Mouse (Mus musculus) heart, embryonic 16.5 days (tissue): ENCODE measurements around the gene Ttc9c. TPM values are rescaled to one million over a fixed set of nuclear protein-coding genes. Genes with fewer than 3 reads are reported as not detected.

Source experiments
- ATAC-seq: fragments of 200-750 bp; cut with Nextera tagmentation; replicated peaks from 2 replicates; pipeline ENCODE4 v1.8.0; 2017; ENCODE audit warnings: moderate number of reproducible peaks; ENCODE audit not compliant: insufficient read depth, low FRiP score; ENCODE audit errors: extremely low read depth
- H3K27ac ChIP-seq: fragments of 300-500 bp; sonication (generic); 2 replicates; pipeline ENCODE4 v1.5.1; 2014; ENCODE audit warnings: mild to moderate bottlenecking, low read length, control low read depth, moderate library complexity
- H3K27me3 ChIP-seq: fragments of 300-500 bp; sonication (generic); 2 replicates; pipeline ENCODE4 v1.6.1; 2014; ENCODE audit warnings: low read length, mixed read lengths; ENCODE audit not compliant: control insufficient read depth, insufficient read depth
- H3K36me3 ChIP-seq: fragments of 300-500 bp; sonication (generic); 2 replicates; pipeline ENCODE4 v1.6.1; 2014; ENCODE audit not compliant: control insufficient read depth, insufficient read depth
- H3K4me1 ChIP-seq: fragments of 300-500 bp; sonication (generic); 2 replicates; pipeline ENCODE4 v1.6.1; 2014; ENCODE audit warnings: low read length, mixed read lengths; ENCODE audit not compliant: control insufficient read depth, insufficient read depth
- H3K4me2 ChIP-seq: fragments of 300-500 bp; sonication (generic); 2 replicates; pipeline ENCODE4 v1.6.1; 2014; ENCODE audit warnings: low read depth, mild to moderate bottlenecking, control low read depth, low read length
- H3K4me3 ChIP-seq: fragments of 300-500 bp; sonication (generic); 2 replicates; pipeline ENCODE4 v1.5.1; 2014; ENCODE audit warnings: mild to moderate bottlenecking, control low read depth, low read length
- H3K9ac ChIP-seq: fragments of 300-500 bp; sonication (generic); 2 replicates; pipeline ENCODE4 v1.6.1; 2014; ENCODE audit warnings: low read length, control low read depth
- H3K9me3 ChIP-seq: fragments of 300-500 bp; sonication (generic); replicated peaks from 2 replicates; pipeline ENCODE4 v1.6.1; 2016; ENCODE audit warnings: low read length; ENCODE audit not compliant: control insufficient read depth
- WGBS: fragments of 180-500 bp; shearing (Covaris S2); extraction: QIAGEN DNeasy Blood & Tissue Kit; methylation state at CpG from one replicate; pipeline ENCODE4 v1.1.7; 2014; 5-methylcytosine and 5-hydroxymethylcytosine counted together
- polyA plus RNA-seq: library from polyadenylated mRNA; unstranded; fragments of >200 nt; fragmentation: Nextera tagmentation; extraction: Ambion mirVana; gene quantifications from 2 replicates; pipeline ENCODE4 v1.2.1, GENCODE M21; 2015

Gene Ttc9c
- polyA plus RNA-seq, 1 experiment from 2014 or later = 37.7 TPM

- no peak overlapping the region for H3K4me3 ChIP-seq
- H3K9ac ChIP-seq = no peak overlapping the region
- peaks cover 27% of the 10 kb centered on the region for H3K36me3 ChIP-seq
- H3K27ac ChIP-seq = no peak overlapping the region
- WGBS = 77% methylated on average over 7 of the region's 7 CpGs
- peaks cover 4% of the 10 kb centered on the region for H3K4me1 ChIP-seq
- no peak for ATAC-seq
- no peaks in the 10 kb centered on the region for H3K27me3 ChIP-seq
- 0 out of 2 replicates have a peak, but pooled peaks cover 2% of the 10 kb centered on the region for H3K9me3 ChIP-seq
- H3K4me2 ChIP-seq = no peak overlapping the region
These were observed 29.0 kb downstream of the Ttc9c start for GRCm38 (mm10) chr19:8790171-8790570.

GRCm38 (mm10) chr19:8789171-8789570 lies 30.0 kb downstream of the Ttc9c start:
- ATAC-seq = no peak
- Histone ChIP-seq H3K9me3 (0 out of 2 replicates have a peak, but pooled peaks cover 2% of the 10 kb centered on the region), H3K27ac (no peak overlapping the region), H3K4me1 (peaks cover 4% of the 10 kb centered on the region), H3K9ac (no peak overlapping the region), H3K36me3 (peaks cover 19% of the 10 kb centered on the region), H3K4me3 (no peak overlapping the region), H3K27me3 (no peaks in the 10 kb centered on the region), H3K4me2 (no peak overlapping the region)
- 53% methylated on average over 1 of the region's 1 CpGs for WGBS

GRCm38 (mm10) chr19:8788521-8788920 lies 30.6 kb downstream of the Ttc9c start:
- H3K27ac ChIP-seq = no peak overlapping the region
- peaks cover 15% of the 10 kb centered on the region for H3K36me3 ChIP-seq
- no peak overlapping the region for H3K4me2 ChIP-seq
- no peak for ATAC-seq
- H3K9me3 ChIP-seq = 0 out of 2 replicates have a peak, but pooled peaks cover 2% of the 10 kb centered on the region
- H3K4me3 ChIP-seq = no peak overlapping the region
- H3K27me3 ChIP-seq = no peaks in the 10 kb centered on the region
- H3K9ac ChIP-seq = no peak overlapping the region
- 38% methylated on average over 3 of the region's 3 CpGs for WGBS
- H3K4me1 ChIP-seq = peaks cover 4% of the 10 kb centered on the region

- peaks cover 10% of the 10 kb centered on the region; the same call in 1 of the 2 replicates for H3K36me3 ChIP-seq
- ATAC-seq = peak; percentile 99
- peak within 1 kb of the TSS; percentile 71 for H3K9ac ChIP-seq
- H3K4me3 ChIP-seq = peak within 1 kb of the TSS; percentile 63
- peaks cover 4% of the 10 kb centered on the region for H3K4me1 ChIP-seq
- H3K4me2 ChIP-seq = peak within 1 kb of the TSS; percentile 74
- under 1% methylated on average over 32 of the region's 32 CpGs for WGBS
- no peaks in the 10 kb centered on the region for H3K9me3 ChIP-seq
- peak within 1 kb of the TSS; percentile 58 for H3K27ac ChIP-seq
- no peaks in the 10 kb centered on the region for H3K27me3 ChIP-seq
These were observed 32.9 kb downstream of the Ttc9c start, which contains the start of gene Taf6l for GRCm38 (mm10) chr19:8786008-8786781. Gene Taf6l, minus strand, starts transcription at chr19:8786417.

- 4% methylated on average over 20 of the region's 20 CpGs for WGBS
- H3K36me3 ChIP-seq = peaks cover 11% of the 10 kb centered on the region
- H3K4me2 ChIP-seq = peak overlapping the region; percentile 79
- H3K9ac ChIP-seq = peak overlapping the region; percentile 98
- peaks cover 26% of the 10 kb centered on the region for H3K4me1 ChIP-seq
- H3K4me3 ChIP-seq = peak overlapping the region; percentile 92
- no peak for ATAC-seq
- no peaks in the 10 kb centered on the region for H3K27me3 ChIP-seq
- peak overlapping the region; percentile 98 for H3K27ac ChIP-seq
- H3K9me3 ChIP-seq = no peaks in the 10 kb centered on the region
These were observed 44.1 kb downstream of the Ttc9c start for GRCm38 (mm10) chr19:8774951-8775421.

- peaks cover 19% of the 10 kb centered on the region for H3K36me3 ChIP-seq
- H3K4me2 ChIP-seq = peak within 1 kb of the TSS; percentile 79
- no peaks in the 10 kb centered on the region for H3K27me3 ChIP-seq
- peak; percentile 91 for ATAC-seq
- H3K9ac ChIP-seq = peak within 1 kb of the TSS; percentile 98
- H3K27ac ChIP-seq = peak within 1 kb of the TSS; percentile 98
- peak within 1 kb of the TSS; percentile 92 for H3K4me3 ChIP-seq
- H3K9me3 ChIP-seq = no peaks in the 10 kb centered on the region
- H3K4me1 ChIP-seq = peaks cover 26% of the 10 kb centered on the region
- under 1% methylated on average over 64 of the region's 68 CpGs for WGBS
These were observed 44.9 kb downstream of the Ttc9c start, which contains the start of gene Tmem179b for GRCm38 (mm10) chr19:8774086-8774835. Gene Tmem179b, minus strand, starts transcription at chr19:8774467.

GRCm38 (mm10) chr19:8773409-8773808 lies 45.7 kb downstream of the Ttc9c start:
- peak overlapping the region; percentile 92 for H3K4me3 ChIP-seq
- 47% methylated on average over 6 of the region's 6 CpGs for WGBS
- H3K36me3 ChIP-seq = peaks cover 24% of the 10 kb centered on the region
- peaks cover 26% of the 10 kb centered on the region for H3K4me1 ChIP-seq
- no peaks in the 10 kb centered on the region for H3K27me3 ChIP-seq
- no peaks in the 10 kb centered on the region for H3K9me3 ChIP-seq
- peak overlapping the region; percentile 98 for H3K9ac ChIP-seq
- H3K27ac ChIP-seq = no peak overlapping the region; the same call in 1 of the 2 replicates
- ATAC-seq = no peak
- H3K4me2 ChIP-seq = peak overlapping the region; percentile 79

- peaks cover 28% of the 10 kb centered on the region for H3K36me3 ChIP-seq
- WGBS = 50% methylated on average over 5 of the region's 5 CpGs
- no peak for ATAC-seq
- no peak overlapping the region; the same call in 1 of the 2 replicates for H3K9ac ChIP-seq
- H3K27ac ChIP-seq = no peak overlapping the region; the same call in 1 of the 2 replicates
- H3K4me2 ChIP-seq = peak overlapping the region; percentile 79
- H3K4me1 ChIP-seq = peaks cover 26% of the 10 kb centered on the region
- H3K9me3 ChIP-seq = no peaks in the 10 kb centered on the region
- H3K4me3 ChIP-seq = peak overlapping the region; percentile 92
- H3K27me3 ChIP-seq = no peaks in the 10 kb centered on the region
These were observed 46.1 kb downstream of the Ttc9c start for GRCm38 (mm10) chr19:8772996-8773395.
